Mouse (Mus musculus): ENCODE measurements around the gene Cald1. TPM values are rescaled to one million over a fixed set of nuclear protein-coding genes. Genes with fewer than 3 reads are reported as not detected.

Cald1 gene
- total RNA-seq, 2 experiments from 2014 or later: 118 to 131 TPM

DNA sequence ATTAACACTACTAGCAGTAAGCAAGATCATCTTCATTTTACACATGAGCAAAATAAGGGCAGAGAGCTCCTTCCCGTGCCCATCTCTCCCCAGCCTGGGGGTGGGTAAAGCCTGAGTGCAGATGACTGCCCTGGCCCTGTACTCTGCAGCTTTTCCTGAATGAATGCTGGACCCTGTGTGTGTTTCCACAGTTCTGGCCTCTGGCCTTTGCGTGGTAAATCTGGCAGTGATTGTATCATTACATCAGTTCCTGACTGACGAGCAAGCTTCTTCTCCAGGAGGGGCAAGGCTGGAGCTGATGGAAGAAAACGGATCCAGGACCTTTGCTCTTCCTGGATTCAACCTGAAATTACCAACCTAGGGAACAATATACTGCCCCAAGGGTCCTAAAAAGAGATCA, 122.1 kb downstream of the Cald1 start:
- peak; percentile 39 for DNase-seq

DNA sequence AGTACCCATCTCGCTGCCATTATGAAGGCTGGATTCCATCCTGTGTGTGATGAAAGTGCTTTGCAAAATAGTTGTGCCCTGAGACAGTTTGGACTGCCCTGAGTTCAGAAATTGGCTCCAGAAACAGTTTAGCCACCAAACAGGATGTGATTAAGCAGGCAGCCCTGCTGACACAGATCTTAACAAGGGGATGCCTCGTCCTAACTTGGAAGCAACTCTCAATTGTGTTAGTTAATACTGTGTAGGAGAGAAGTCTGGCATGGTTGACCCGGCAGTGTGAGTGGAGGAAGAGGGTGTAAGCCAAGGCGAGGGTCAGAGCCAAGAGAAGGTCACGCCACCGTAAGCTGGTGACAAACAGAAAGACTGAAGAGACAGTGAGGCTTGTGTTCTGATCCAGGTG, 123.4 kb downstream of the Cald1 start:
- no peak for DNase-seq

DNA sequence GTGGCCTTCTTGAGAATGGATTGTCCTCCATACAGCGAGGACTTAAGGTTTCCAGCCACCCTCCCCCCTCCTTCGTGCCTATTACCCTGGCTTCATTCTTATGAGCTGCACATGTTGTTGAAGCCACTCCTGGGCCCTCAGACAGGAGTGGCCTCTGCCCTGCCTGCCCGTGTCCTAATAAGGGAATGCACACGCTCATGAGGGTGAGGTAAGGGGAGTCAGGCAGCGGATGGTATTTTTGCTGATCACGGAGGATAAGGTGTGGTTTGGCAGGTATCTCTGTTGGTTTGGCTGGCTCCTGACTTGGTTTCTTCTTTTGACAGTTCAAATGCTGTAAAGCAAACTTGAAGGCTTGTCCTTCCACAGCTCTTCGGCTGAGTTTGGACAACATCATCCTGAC, 124.4 kb downstream of the Cald1 start:
- no peak for DNase-seq

DNA sequence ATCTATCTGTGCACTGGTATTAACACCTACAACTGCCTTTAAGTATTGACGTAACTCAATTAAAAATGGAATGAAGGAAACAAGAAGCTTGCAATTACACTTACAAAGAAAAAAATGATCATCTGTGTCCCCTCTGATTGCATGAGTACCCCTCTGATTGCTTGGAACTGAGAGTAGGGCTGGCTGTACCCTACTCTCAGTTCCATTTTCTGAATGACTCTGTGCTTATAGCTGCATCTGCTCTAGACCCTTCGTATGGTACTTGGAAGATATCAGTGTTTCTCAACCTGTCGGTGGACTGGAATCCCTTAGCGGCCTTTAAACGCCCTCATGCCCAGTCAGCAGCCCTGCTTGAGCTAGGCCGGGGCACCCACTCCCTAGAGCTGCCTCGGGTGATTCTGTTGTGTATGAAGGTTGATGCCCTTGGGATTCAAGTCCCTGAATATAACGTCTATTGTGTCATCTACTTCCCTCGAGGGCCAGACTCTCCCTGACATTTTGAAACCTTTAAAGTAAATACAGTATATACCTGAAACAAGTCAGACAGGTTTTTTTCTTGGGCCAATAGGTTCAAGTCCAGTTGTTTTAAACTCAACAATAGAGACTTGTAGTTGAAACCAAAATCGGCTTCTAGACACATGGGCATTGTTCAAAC, 125.1 kb downstream of the Cald1 start:
- DNase-seq: no peak

DNA sequence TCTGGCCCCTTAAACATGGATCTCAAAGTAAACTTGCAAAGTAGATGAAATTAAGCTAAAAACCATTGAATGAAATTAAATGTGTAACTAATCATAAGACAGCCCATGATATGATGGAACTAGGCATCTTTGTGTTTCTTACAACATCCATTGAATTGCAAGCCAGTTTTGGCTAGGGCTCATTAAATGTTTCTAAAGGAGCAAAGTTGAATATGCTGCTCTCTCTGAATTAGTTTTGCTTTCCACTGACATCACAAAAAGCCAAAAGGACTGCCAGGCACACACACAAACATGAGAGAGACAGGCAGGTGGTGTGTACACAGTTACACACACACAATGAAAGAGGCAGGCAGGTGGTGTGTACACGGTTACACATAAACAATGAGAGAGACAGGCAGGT, 127.4 kb downstream of the Cald1 start:
- DNase-seq: no peak

DNA sequence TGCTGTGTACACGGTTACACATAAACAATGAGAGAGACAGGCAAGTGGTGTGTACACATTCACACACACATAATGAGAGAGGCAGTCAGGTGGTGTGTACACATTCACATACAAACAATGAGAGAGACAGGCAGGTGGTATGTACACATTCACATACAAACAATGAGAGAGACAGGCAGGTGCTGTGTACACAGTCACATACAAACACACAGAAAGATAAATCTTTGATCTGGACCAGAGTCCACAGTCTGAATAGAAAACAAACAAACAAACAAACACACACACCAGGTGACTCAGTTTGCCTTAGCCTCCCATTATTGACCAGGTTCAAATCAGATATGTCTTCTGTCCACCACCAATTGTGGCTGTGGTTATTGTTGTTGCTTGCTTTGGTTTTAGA, 127.8 kb downstream of the Cald1 start:
- no peak for DNase-seq

DNA sequence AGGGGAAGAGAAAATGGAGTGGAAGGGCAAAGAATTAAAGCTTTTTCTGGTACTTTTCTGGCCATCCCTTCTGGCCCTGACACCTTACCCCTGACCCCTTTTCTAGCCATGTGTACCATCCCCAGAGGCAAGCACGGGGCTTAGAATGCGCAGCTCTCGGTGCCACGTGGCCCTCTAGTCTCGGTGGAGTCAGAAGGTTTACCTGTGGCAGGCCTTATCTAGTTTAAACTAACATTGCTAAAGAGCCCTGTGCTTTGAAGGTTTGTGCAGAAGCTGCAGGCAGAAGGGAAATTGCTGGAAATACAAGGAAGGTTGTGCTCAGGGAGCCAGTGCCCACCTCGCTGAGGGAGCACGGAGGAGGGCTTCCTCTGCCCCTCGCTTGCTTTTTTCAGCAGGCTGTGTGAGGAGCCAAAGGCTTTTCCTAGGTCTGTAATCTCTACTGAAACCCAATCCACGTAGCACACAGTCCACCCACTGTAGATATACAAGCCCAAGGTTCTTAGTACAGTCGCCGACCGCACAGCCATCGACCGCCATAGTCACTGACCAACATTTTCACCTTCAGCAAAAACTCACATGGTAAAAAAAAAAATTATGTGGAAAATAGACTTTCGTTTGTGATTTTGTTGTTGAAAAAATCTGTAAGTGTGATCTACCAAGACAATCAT, 129.2 kb downstream of the Cald1 start:
- DNase-seq: no peak

DNA sequence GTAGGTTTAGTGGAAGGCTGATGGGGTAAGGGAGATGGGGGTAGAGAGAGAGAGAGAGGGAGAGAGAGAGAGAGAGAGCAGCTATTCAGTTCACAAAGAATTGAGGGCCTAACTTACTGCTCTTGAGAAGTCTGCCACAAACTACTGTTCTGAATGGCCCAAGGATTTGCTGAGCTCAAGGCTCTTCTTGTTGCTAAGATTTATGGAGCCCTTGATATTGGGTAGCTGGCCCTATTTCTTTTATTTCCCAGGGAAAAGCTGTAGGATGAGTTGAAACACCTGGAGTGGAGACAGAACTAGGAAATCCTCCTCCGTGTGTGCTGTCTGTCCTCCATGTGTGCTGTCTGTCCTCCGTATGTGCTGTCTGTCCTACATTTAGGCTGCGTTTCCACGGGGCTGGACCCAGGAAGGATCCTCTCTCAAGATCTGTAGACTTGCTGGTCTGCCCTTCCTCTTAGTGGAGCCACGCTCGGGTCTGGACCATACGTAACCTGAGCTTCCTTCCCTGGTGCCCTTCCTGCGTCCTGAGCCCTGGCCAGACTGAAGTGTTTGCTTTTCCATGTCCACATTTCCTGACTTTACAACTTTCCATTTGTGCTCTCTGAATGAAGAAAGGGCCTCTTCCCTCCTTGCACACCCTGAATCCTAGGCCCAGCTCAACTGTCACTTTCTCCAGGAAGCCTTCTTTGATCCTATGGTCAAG, 131.3 kb downstream of the Cald1 start:
- no peak for DNase-seq

DNA sequence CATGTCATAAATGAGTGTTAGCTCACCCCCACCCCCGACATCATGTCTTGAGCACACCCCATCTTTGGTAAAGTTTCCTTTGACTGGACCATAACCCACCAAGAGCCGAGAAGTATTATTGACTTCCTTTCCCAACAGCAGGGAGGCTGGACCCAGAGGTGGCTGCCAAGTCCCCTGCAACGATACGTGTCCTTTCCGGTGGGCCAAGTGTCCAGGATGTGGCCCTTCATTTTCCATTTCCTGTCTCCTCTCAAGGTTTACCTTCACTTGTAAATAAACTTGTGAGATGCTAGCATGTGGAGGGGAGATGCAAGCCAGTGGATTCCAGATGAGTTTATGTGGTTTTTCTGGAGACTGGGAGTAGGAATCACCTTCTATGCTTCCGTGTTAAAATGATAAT, 132.7 kb downstream of the Cald1 start:
- DNase-seq: no peak

DNA sequence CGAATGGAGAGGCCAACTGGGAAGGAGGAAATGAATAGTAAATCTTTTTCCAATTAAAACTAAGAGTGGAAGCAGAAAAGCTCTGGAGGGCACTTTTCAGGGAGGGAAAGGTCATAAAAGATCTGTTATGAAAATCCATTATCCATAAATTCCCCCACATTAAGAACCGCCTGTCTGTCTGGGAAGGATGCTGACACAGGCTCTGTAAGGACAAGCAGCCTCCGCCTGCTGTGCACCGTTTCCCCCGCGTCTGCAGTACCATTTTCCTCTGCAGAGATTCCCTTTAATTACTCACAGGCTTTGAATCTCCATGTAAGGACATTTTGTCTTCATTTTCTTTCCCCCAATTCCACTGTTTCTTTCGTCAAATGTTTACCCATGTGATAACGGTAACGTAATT, 133.2 kb downstream of the Cald1 start:
- no peak for DNase-seq

DNA sequence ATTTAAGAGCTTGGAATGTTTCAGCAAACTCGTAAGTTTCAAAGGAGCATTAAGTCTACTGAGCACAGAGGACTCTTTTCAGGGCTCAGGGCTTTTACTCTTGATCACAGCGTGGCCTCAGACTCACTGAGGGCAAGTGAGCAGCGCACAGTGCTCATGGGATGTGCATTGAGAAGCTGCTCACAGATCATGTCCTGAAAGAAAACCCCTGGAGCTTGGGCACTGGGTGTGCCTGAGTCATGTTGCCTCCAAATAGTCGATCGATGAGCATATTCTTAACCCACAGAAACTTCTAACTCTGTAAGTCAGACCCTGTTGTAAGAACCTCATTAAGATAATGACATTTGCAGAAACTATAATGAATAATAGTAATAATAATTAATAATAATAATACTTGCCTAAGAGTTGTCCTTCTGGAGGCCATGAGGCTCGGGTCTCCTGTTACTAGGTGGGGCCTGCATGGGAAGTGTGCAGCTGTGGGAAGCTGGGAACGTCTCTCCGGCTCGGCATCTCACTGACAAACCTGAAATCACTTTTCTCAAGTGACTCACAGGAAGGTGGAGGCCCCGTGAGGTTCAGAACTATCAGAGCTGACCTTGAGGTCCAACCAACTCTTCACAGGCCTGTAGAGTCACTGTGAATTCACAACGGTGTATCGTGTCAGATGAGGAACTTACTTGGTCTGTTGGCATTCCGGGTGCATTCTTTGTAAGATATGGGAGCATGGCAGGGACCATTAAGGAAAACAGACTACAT, 136.8 kb downstream of the Cald1 start:
- no peak for DNase-seq

DNA sequence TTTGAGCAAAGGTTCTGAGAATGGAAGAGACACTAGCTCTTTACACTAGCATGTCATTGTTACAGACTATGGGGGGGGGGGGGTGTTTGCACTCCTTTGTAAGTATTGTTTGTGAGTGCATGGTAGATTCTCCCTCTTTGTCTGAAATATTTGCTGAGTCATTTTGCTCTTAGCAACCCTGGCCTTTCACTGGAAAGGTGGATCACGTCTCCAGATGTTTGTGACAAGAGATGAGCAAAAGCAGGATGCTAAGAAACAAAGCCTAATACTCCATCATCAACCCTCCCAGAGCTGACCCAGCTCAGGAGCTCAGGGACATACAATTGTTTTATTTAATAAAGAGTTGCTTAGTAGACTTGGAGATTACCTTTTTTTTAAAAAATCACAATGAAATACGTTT, 138.6 kb downstream of the Cald1 start:
- no peak for DNase-seq

DNA sequence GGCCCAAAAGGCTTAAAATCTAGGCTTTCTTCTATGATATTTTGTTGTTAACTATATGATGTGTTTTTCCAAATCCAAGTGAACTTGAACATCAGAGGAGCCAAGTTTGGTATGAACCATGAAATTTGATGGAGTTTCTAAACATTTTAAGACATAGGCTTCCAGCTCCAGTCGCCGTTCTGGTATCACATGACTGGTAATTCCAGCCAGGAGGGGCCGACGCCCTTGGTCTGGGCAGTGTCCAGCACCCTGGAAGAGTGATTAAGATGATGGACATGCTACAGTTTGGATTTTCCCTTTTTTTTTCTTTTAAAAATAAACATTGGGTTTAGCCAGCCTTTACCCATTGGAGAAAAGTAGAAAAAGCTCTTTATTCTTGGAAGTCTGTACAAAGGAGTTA, 145.6 kb downstream of the Cald1 start:
- no peak for DNase-seq

DNA sequence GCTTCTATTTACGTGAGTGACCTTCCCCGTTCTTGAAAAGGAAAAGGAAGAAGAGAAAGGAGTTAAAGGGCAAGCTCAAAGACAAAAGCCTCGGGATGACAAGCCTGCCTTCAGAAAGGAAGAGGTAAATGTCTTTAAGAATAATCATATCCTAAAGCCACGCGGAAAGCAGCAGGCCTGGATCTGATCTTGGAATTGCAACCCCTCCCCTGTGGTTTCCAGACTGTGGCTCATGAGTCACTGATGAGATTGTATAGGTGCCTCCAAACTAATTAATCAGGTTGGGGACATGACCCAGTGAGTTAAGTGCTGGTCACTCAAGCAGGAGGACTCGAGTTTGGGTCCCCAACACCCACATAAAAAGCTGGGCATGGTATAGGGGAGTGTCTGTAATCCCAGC, 149.5 kb downstream of the Cald1 start:
- no peak for DNase-seq

DNA sequence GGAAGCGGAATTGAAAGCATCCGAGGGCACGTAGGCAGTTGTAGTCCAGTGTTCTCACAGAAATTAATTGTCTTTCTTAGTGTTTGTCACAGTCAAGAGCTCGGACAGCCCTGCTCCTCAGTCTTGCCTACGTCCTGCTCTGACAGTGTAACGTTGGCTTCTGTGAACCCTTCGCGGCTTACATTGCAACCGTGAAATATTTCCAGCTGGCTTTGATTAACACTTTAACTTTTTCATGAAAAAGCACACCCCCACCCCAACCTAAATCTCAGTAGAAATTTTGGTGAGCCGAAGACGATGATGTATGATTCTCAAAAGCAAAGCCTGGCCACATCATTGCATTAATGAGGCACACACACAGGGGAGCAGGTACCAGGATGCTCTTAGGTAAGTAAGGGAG, 150.3 kb downstream of the Cald1 start:
- no peak for DNase-seq

DNA sequence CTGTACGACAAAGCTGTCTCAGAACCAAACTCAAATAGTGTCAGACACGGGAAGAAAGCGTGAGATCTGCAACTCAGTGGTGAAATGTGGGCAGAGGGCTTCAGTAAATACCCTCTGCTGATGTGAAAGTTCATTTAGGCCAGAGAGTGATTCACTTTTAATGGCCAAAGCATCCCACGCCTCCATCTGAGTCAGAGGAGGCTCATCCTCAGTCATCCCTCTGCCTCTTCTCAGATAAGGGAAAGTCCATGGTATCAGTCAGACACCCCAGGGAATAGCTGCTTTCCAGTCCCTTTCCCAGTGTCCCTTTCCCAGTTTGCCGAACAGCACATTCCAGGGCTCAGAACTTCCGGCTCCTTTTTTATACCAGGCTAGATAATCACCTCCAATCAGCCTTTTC, 151.2 kb downstream of the Cald1 start:
- DNase-seq: no peak

DNA sequence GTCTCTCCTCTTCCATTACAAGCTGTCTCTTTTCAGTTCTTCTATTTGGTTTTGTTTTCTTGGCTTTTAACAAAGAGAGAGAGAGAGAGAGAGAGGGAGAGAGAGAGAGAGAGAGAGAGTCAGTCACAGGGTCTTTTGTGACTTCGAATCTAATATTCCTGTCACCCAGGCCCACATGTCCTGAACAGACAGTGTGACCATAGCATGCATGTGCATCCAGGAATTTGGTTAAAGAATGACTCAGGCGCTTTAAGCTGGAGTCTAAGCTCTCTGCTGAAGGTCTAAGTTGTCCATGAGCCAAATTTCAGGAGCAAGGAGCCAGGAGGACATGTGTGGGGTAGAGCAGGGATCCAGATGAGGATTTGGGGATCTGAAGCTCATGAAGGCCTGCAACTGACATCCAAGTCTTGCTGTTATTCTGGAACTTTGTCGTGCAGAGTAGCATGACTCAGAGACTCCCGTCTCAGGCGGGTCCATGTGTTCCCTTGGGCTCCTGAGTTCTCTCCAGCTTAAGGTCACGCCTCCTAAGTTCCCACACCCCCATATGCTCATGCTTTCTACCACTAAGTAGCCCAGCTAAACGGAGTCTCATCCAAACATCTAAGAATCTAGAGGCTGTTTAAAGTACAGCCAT, 152.3 kb downstream of the Cald1 start:
- peak; percentile 22 for DNase-seq

DNA sequence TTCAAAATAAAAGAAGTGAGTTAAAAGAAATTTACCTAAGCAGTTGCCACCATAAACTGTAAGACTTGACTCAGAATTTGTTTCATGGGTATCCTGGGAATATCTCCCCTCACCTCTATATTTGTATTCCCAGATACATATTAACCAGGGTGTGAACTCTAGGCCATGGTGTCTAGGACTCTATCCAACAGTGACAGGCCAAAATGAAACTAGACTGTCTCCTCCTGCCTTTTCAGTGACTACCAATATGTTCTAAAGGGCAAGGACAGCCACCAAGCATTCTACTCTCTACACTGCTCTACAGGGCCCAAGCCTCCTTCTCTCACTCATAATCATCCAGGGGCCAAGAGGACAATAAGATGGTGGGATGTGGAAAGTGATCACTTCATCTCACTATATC, 153.3 kb downstream of the Cald1 start:
- DNase-seq: no peak

DNA sequence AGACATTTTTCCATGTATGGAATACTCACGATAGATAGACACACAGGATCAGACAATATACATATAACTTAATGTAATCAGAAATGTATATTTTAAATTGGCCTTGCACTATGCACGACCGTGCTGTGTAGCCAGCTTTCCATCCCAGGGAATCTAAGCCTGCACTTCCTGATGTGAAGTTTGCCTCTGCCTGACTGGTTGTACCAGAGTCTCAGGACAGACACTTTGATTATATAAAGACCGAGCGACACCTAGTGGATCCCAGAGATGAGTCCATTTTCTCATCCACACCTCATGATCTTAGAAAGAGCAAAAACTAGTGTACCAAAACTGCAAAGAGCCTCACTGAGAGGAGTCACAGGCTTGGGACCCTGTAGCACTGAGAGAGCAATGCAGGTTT, 156.1 kb downstream of the Cald1 start:
- peak; percentile 67 for DNase-seq

DNA sequence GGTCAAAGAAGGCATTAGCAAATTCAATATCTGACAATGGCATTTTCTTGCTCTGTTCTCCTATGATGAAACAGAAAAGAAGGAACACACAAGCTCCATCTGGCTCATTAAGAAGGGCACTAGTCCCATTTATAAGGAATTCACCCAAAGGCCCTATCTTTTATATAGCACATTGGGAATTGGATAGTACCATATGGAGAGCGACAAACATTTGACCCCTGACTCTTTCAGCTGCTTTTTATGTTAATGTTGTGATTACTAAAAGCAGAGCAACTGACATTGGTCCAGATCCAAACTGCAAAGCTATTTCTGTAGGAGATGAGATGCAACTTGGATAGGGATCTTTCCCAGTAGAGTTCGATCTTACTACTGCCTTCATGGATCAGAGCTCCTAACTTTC, 160.0 kb downstream of the Cald1 start:
- DNase-seq: no peak

DNA sequence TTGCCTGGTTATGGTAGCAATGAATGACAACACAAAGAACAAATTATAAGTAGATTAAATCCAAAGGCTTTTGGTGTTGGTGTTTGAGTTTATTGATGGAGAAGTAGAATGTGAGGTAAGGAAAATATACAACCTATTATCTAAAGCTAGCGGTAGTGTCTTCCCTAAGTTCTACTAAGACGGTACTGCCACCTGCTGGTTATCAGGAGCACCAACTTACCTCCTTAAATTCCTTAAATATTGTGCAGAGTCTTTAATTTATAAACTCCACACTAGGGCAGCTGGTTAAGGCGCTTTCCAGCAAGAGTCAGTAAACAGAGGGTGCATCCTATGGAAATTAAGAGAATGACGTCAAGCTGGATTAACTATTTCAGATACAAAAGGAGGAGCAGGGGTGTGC, 161.7 kb downstream of the Cald1 start:
- peak; percentile 62 for DNase-seq

DNA sequence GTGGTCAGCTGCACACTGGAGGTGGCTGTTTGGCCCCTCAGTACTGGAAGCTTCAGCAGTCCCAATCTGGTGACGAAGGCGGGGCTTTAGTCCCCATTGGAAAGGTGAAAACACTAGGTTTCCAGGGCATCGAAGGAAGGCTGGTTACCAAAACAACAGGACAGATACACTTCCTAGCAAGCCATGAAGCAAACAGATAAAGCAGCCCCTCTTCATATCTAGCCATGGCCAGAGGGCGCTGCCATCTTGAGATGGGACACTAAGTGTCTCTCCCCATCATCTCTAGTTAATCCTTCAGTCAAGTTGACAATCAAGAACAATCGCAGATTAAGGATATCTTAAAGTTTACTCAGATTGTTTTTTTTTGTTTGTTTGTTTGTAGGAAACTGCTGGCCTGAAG, 167.4 kb downstream of the Cald1 start:
- DNase-seq: no peak

DNA sequence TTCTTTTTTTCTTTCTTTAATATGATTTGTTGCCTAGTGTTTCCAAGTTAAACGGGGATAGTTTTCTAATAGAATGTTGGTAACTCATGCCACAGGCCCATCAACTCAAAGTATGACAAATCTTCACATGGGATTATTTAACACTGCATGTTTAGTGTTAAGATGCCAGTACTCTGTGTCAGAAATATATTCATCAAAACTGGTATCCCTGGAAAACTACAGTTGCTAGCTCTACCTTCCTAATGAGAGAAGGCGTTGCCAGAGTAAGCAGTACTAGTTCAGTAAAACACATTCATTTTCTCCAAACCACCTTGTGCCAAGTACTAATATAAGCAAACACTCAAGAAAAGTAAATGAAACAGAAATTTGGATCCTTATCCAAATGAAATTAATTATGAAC, 171.7 kb downstream of the Cald1 start:
- no peak for DNase-seq
